Mouse (Mus musculus) adrenal gland, postnatal 25 days (tissue): Measurements from ENCODE around the gene Olfr76. TPM values are rescaled to one million over a fixed set of nuclear protein-coding genes. Genes with fewer than 3 reads are reported as not detected.
"Not testable (repeated sequence)": the region's sequence is repeated elsewhere in the genome, so short reads cannot be mapped to it uniquely, and the experiment has no call there.

Experiments used
- DNase-seq: peaks from one replicate; pipeline ENCODE4 v3.0.0; 2021; ENCODE audit warnings: mixed read lengths
- long read RNA-seq: library from polyadenylated mRNA; stranded (forward); transcript quantifications from one replicate; pipeline ENCODE4 v2.0.0, GENCODE M21; 2021
- total RNA-seq: library from RNA; stranded (reverse); gene quantifications from 2 replicates; pipeline ENCODE4 v1.2.3, GENCODE M21; 2021

Gene Olfr76
- total RNA-seq: not detected in 2 replicates
- long read RNA-seq: 0 reads

DNA sequence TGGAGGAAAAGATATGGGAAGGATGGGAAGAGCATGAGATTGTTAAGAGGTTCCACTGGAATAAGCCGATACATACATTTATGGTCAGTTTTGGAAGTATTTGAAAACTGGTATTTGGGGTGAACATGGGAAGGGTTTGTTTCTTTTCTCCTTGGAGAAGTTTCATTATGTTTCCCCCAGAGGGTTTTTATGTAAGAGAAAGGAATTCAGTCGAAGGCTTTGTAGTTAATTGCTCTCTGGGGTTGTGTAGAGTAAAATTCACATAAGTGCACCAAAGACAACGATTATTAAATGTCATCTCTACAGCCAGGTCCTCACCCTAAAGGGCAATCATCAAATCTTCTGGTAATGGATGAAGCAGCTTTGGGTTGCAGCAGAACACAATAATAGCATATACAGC, at the start of gene Olfr76:
Gene Olfr76 (minus strand): TSS at position 101 of the 400 bp plus-strand sequence.
- DNase-seq: no peak

DNA sequence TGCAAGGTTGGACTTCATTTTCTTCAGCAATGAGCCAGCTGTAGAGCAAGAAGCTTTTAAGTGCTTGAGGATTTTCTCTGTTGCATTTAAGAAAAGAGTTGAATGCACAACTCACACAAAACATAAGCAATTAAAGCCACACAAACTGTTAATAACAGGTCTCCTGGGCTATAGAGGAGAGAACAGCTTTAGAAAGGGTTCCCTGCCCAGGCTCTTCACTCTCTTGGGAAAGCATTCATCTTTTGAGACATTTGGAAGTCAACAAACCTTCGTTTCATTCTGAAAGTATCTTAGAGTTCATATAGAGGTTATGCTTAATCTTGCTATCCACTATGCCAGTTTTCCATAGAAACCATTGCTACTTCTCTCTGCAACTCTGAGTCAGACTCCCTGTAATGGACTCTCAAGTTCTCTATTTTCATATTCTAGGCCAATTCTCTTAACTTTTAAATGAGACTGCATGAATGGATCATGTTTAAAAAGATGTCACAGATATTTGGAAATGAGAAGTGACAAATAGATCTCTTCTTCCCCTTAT, 47.1 kb upstream of the Olfr76 start, which contains the start of gene Olfr1555-ps1:
Gene Olfr1555-ps1 (minus strand): TSS at position 51 of the 538 bp plus-strand sequence.
- DNase-seq: not testable (repeated sequence)

DNA sequence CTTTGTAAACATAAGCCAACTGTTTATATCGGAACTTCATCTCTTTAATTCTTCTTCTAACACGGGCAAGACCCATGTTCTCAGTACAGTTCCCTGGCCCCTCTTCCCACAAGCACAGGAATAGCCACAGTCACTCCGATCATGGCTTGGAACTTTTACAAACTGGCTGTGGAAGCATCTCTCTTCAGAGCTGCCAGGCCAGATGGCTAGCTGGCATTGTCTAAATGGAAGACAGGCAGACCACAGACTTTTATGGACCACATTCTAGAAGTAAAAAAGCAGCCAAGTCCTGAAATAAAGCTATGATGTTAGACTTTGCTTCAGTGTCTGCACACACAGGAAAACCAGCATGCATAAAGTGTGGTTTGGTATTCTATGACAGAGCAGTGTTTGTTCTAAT, 22.4 kb upstream of the Olfr76 start:
- DNase-seq: no peak

DNA sequence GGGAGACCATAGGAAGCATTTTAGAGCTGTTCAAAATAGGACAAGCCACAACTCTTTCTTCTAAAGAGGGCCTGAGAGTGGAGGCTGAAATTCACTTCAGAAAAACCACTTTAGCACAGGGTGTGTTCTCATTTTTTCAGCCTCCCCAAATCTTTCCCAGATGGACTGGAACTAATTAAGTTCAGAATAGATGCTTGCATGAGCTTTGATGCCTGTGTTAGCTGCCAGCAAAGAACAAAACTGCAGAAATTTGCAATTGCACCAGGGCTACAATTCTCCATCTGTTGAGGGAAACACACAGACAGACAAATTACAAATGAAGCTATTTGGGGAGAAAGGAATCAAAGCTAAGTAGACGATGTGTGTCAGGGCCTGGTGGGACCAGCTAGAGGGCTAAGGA, 20.4 kb upstream of the Olfr76 start:
- no peak for DNase-seq

DNA sequence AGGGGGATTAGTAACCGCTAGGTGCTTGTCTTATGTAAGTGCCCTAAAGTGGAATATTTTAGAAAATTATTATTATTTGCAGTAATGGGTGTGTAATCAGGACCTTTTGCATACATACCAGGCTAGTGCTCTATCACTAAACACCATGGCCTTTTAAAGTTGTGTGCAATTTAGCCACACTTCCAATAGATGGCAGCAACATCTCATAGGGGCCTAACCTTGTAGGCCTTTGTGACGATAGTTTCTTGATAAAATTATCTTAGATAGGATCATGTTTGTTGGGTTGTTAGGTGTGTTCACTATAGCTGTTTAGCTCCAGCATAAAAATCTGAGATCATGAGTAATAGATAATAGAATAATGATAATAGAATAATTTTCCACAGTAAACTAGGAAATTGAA, 11.3 kb upstream of the Olfr76 start:
- no peak for DNase-seq

DNA sequence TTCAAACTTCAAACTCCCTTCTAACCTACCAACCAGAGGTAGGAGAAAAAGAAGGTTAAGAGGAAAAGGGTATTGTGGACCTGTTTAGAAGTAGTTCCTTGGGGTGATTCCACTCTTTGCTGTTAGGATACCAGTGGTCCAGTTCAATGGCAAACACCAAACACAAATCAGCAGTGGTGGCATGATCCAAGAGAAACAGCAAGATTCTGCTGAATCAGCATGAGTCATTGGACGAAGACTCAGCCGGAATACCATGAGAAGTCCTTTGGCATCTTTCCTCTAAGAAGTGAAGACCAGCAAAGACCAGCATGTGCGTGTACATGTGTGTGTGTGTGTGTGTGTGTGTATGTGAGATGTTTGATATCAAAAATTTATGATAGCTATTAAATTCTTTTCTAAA, 6.5 kb downstream of the Olfr76 start:
- DNase-seq: no peak

DNA sequence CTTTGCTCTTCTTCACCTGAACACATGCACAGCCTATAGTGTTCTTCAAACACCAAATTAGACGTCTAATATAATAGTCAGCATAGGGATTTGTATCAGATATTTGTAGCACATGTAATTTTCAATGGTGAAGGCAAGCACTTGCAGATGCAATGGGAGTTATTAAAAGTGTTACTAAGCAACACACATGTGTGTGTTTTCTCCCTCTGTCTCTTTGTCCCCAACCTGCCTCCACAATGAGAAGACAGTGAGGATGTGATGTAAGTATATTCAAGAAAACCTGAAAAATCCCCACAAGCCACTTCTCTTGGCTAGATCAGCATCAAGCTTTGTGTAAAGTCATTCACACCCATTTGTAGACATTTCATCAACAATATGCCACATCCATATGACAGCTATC, 7.2 kb downstream of the Olfr76 start, which contains the start of gene Olfr1428:
Gene Olfr1428 (minus strand): TSS at position 101 of the 400 bp plus-strand sequence.
- no peak for DNase-seq

DNA sequence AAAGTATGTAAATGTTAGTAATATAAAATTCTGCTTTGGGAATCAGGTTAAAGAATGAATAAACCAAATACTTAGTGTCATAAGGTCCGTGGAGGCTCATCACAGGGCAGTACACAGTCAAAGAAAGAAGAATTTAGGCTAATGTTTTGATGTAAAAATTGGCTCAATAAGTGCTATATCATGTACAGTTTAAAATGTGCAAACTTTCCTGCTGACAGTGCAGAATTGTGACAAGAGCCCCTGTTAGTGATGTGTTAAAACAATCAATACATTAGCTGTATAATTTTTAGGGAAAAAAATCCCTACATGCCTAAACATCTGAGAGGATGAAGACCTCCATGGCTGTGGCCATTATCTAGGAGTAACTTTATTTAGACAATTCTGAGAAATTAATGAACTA, 9.2 kb downstream of the Olfr76 start:
- no peak for DNase-seq

DNA sequence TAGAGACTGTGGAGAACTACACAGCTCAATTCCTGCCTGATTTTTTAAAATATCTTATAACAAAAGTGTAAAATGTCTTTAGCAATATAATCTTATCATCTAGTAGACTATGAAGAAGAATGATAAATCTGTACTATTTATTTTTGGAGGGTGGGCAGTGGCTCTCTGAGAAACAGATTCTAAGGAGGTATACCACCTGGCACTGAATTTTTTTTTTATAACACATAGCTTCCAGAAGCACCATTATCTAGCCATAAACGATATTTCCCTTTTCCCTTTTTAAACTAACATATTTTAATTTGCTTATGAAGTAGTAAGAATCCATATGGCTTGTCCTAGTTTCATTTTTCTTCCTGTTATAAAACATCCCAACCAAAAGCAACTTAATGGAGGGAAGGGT, 18.5 kb downstream of the Olfr76 start:
- no peak for DNase-seq

DNA sequence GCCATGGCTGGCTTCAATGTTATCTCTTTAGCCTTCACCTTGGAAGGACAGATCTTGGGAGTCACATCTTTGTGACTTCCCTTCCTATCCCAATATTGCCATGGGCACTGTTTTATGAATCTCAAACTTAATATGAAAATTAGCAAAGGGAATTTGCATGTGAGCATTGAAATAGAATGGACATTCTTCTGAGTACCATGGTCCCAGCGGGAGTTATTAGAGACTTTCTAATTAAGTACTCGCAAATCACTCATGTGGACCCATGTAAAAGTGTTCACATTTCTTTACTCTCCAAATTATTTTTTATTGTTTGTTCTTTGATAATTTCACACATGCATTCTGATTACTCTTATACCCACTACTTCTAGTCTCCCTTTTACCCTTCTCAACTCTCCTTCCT, 19.8 kb downstream of the Olfr76 start, which contains the start of gene Olfr1427:
Gene Olfr1427 (minus strand): TSS at position 101 of the 400 bp plus-strand sequence.
- no peak for DNase-seq

DNA sequence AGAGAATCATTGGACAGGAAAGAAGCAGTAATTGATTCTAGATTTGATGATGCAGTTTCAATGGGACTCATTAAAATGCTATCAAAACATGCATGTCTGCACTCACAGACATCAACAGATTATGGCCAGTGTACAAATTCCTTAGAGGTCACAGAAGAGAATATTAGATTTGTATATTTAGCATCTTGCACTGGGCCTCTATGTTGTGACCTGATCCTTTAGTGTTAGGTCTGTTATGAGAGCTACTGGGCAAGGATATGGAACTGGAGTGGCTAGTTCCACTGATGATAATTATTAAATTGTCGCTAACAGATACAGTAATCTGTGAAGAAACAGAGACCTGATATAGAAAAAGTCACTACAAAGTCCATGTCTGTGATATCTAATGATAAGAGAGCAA, 31.1 kb downstream of the Olfr76 start, which contains the start of gene Olfr1426:
Gene Olfr1426 (minus strand): TSS at position 101 of the 400 bp plus-strand sequence.
- no peak for DNase-seq

DNA sequence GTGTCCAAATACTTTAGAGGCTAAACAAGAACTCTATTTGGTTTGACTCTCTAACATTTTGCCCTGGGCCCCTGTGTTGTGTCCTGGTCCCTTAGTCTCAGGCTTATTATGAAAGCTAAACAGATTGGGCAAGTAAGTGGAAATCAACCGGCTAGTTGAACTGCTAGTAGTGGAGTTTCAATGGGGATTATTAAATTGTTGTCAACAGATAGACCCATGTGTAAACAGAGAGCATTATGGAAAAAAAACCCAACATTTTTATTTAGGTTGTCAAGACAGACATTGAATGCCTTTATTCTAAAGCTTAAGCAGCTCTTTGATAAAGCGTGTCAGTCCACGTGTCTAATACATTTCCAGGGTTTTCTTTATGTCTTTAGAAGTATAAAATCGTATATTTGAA, 45.4 kb downstream of the Olfr76 start, which contains the start of gene Olfr1425:
Gene Olfr1425 (minus strand): TSS at position 101 of the 400 bp plus-strand sequence.
- not testable (repeated sequence) for DNase-seq

DNA sequence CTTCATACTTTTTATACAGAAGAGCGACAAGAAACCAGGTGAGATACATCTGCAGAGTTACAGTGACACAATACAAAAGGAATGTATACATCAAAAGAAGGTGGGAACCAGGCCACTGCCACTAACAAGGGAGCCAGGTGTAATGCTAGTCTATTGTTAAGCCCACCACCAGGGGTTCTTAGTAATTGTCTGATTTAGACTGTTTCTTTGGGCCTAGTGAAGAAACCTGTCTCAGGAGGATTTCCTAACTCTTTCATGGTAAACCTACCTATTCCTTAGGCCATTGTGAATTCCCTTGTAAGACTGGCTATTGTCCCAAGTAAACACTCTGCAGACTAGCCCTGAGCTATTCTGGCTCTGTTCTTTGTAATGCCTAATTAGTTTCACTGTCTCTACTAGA, 53.5 kb downstream of the Olfr76 start:
- DNase-seq: not testable (repeated sequence)

Other genes starting within 250 kb of the Olfr76 start
- not detected in 2 replicates for gene Olfr1419, start 248.1 kb downstream of the Olfr76 start, total RNA-seq
- not detected in 2 replicates for gene Olfr1420, start 236.6 kb downstream of the Olfr76 start, total RNA-seq
- 28.9 and 30.0 TPM in 2 replicates for gene Patl1, start 210.8 kb downstream of the Olfr76 start, total RNA-seq
- 91.9 and 111 TPM in 2 replicates for gene Osbp, start 157.3 kb downstream of the Olfr76 start, total RNA-seq
- gene Olfr1423, start 81.9 kb downstream of the Olfr76 start, total RNA-seq: not detected in 2 replicates
- gene Olfr1424, start 60.5 kb downstream of the Olfr76 start, total RNA-seq: not detected in 2 replicates
- not detected in 2 replicates for gene Olfr1425, start 45.5 kb downstream of the Olfr76 start, total RNA-seq
- gene Olfr1426, start 31.2 kb downstream of the Olfr76 start, total RNA-seq: not detected in 2 replicates
- gene Olfr1427, start 19.9 kb downstream of the Olfr76 start, total RNA-seq: not detected in 2 replicates
- gene Olfr1428, start 7.3 kb downstream of the Olfr76 start, total RNA-seq: not detected in 2 replicates
- not detected in 2 replicates for gene Olfr1555-ps1, start 46.9 kb upstream of the Olfr76 start, total RNA-seq
- not detected in 2 replicates for gene Olfr1431, start 77.4 kb upstream of the Olfr76 start, total RNA-seq
- not detected in 2 replicates for gene Olfr1432, start 109.4 kb upstream of the Olfr76 start, total RNA-seq
- gene Olfr262, start 118.5 kb upstream of the Olfr76 start, total RNA-seq: not detected in 2 replicates
- not detected in 2 replicates for gene Olfr235, start 137.8 kb upstream of the Olfr76 start, total RNA-seq
- not detected in 2 replicates for gene Olfr1434, start 156.7 kb upstream of the Olfr76 start, total RNA-seq
- gene Olfr1436, start 175.9 kb upstream of the Olfr76 start, total RNA-seq: not detected in 2 replicates
- not detected in 2 replicates for gene Olfr1437, start 201.9 kb upstream of the Olfr76 start, total RNA-seq
- gene Olfr1438-ps1, start 212.7 kb upstream of the Olfr76 start, total RNA-seq: not detected in 2 replicates